Mouse (Mus musculus) bone marrow macrophage, adult 2 months (primary cell): ENCODE results near the gene Slc22a22.

Source experiments
- CTCF ChIP-seq: IDR thresholded peaks from 2 replicates; pipeline ENCODE4 v1.5.1; 2012; ENCODE audit warnings: low read depth, mild to moderate bottlenecking, low read length, moderate library complexity
- POLR2A ChIP-seq: IDR thresholded peaks from 2 replicates; pipeline ENCODE4 v1.6.1; 2012; ENCODE audit warnings: mild to moderate bottlenecking, low read depth, low read length, borderline replicate concordance

- TF ChIP-seq POLR2A (no peak), CTCF (no peak)
These were observed 83.4 kb downstream of the Slc22a22 start for GRCm38 (mm10) chr15:57394053-57394452.
